In genomic region chr13:42080131-42080916, GRCm38 (mm10) we compare ENCODE assay signal across 23 mouse cellular contexts. TPM values are rescaled to one million over a fixed set of nuclear protein-coding genes. Genes with fewer than 3 reads are reported as not detected.
A peak's percentile ranks its signal among the peaks of the same experiment; 100 is the strongest.
DNase-seq lines count a peak whose midpoint lies in the region; ATAC-seq lines count a peak whose summit lies in the region.
"Had no signal": no experiment of that assay in that cellular context is flagged by ENCODE, and none has a peak within 500 bp of the region (broad histone marks: within the 10 kb centered on the region; RNA-seq: fewer than 3 reads in every experiment).

No protein-coding gene starts in this region.

- no peaks in the 10 kb centered on the region for H3K9me3 ChIP-seq in midbrain, embryonic 14.5 days (ENCODE audit: control insufficient read depth, low read length)
- H3K9me3 ChIP-seq in midbrain, embryonic 11.5 days (ENCODE audit: control insufficient read depth, low read length): no peaks in the 10 kb centered on the region
- H3K9me3 ChIP-seq: embryonic facial prominence, embryonic 15.5 days; forebrain, embryonic 15.5 days; heart, embryonic 10.5 days; hindbrain, embryonic 12.5 days had no signal

- 69% methylated on average over 10 of the region's 10 CpGs for WGBS in midbrain, embryonic 14.5 days
- 66% methylated on average over 10 of the region's 10 CpGs for WGBS in midbrain, embryonic 11.5 days

- H3K4me1 ChIP-seq in midbrain, embryonic 14.5 days (ENCODE audit: control insufficient read depth, insufficient read depth, low read length): no peaks in the 10 kb centered on the region
- H3K4me1 ChIP-seq in midbrain, embryonic 11.5 days (ENCODE audit: control insufficient read depth, insufficient read depth, low read length): no peaks in the 10 kb centered on the region
- H3K4me1 ChIP-seq: embryonic facial prominence, embryonic 15.5 days; forebrain, embryonic 15.5 days; hindbrain, embryonic 12.5 days had no signal

- H3K27me3 ChIP-seq in midbrain, embryonic 14.5 days (ENCODE audit: control insufficient read depth, insufficient read depth, low read length): no peaks in the 10 kb centered on the region
- no peaks in the 10 kb centered on the region for H3K27me3 ChIP-seq in midbrain, embryonic 11.5 days (ENCODE audit: control insufficient read depth, insufficient read depth, low read length)
- H3K27me3 ChIP-seq: embryonic facial prominence, embryonic 15.5 days; forebrain, embryonic 15.5 days; hindbrain, embryonic 12.5 days had no signal

- peak overlapping the region; percentile 52 for H3K27ac ChIP-seq in midbrain, embryonic 14.5 days (replicated peaks; ENCODE audit: low read depth, low read length)
- H3K27ac ChIP-seq in midbrain, embryonic 11.5 days (ENCODE audit: low read depth, low read length): no peak overlapping the region
- H3K27ac ChIP-seq: embryonic facial prominence, embryonic 15.5 days; forebrain, embryonic 15.5 days; gastrocnemius, adult 2 months; heart, embryonic 10.5 days; hindbrain, embryonic 12.5 days had no signal

- no peak overlapping the region for H3K9ac ChIP-seq in midbrain, embryonic 14.5 days (replicated peaks; ENCODE audit: low read length)
- no peak overlapping the region for H3K9ac ChIP-seq in midbrain, embryonic 11.5 days (ENCODE audit: low read length)
- H3K9ac ChIP-seq: embryonic facial prominence, embryonic 15.5 days; forebrain, embryonic 15.5 days; hindbrain, embryonic 12.5 days had no signal

- H3K36me3 ChIP-seq in midbrain, embryonic 14.5 days (ENCODE audit: control insufficient read depth, insufficient read depth, low read length): peaks cover 14% of the 10 kb centered on the region
- peaks cover 4% of the 10 kb centered on the region; the same call in 1 of the 2 replicates for H3K36me3 ChIP-seq in midbrain, embryonic 11.5 days (ENCODE audit: control insufficient read depth, insufficient read depth, low read length)
- H3K36me3 ChIP-seq: embryonic facial prominence, embryonic 15.5 days; forebrain, embryonic 15.5 days had no signal

- ATAC-seq in midbrain, embryonic 14.5 days (ENCODE audit: low FRiP score, low TSS enrichment): no peak
- ATAC-seq in midbrain, embryonic 11.5 days (ENCODE audit: low FRiP score): no peak
- peak; percentile 61 for ATAC-seq in megakaryocyte-erythroid progenitor cell, adult 5-6 weeks (replicated peaks; ENCODE audit: low FRiP score, low TSS enrichment, poor library complexity, severe bottlenecking)
- ATAC-seq: forebrain, embryonic 15.5 days; hindbrain, embryonic 16.5 days; inflammation-experienced regulatory T-cells, adult 6 months had no signal

- no peak overlapping the region for H3K4me2 ChIP-seq in midbrain, embryonic 14.5 days (ENCODE audit: low read length)
- no peak overlapping the region for H3K4me2 ChIP-seq in midbrain, embryonic 11.5 days
- H3K4me2 ChIP-seq: embryonic facial prominence, embryonic 15.5 days; forebrain, embryonic 15.5 days; hindbrain, embryonic 12.5 days had no signal

- H3K4me3 ChIP-seq in midbrain, embryonic 14.5 days (replicated peaks; ENCODE audit: low read depth, low read length): no peak overlapping the region
- H3K4me3 ChIP-seq in midbrain, embryonic 11.5 days (ENCODE audit: low read depth, low read length): no peak overlapping the region
- H3K4me3 ChIP-seq: embryonic facial prominence, embryonic 15.5 days; erythroblast, embryonic 14.5 days; forebrain, embryonic 15.5 days; gastrocnemius, adult 2 months; heart, embryonic 10.5 days; hindbrain, embryonic 12.5 days had no signal

- peak; percentile 24 for DNase-seq in adrenal gland, adult 2 months
- DNase-seq in adrenal gland, adult 18-20 months (ENCODE audit: low spot score in 2 of 2): no peak
- DNase-seq in heart, adult 11 months: peak; percentile 78
- DNase-seq in heart, adult 9 months (ENCODE audit: low spot score in 2 of 2): no peak
- DNase-seq in midbrain, embryonic 14.5 days: no peak
- no peak for DNase-seq in midbrain, embryonic 11.5 days (ENCODE audit: low spot score, missing footprints)
- no peak for DNase-seq in spleen, adult 12 weeks (ENCODE audit: low spot score)
- DNase-seq: adrenal gland, adult 8-10 months; adrenal gland, postnatal 36 days; cerebellum, adult 11-12 months; cerebellum, adult 9-10 months; gastrocnemius, adult 2 months; gastrocnemius, postnatal 25 days; heart, postnatal 10 days; heart, postnatal 4 days had no signal

RNA-seq across cellular contexts. Expression of gene Hivep1, which starts 28.5 kb away (rescaled TPM):
- 10 to 100 TPM; 25.7 to 34.4 TPM for total RNA-seq in adrenal gland, adult 2 months (2021)
- 17.8 and 21.8 TPM in 2 replicates for polyA plus RNA-seq in adrenal gland, adult 2 months (2012; rRNA removed)
- total RNA-seq in adrenal gland, adult 18-20 months (2021): 10 to 100 TPM; 21.4 to 22.3 TPM
- polyA plus RNA-seq in midbrain, embryonic 14.5 days (2014; fragmentation: Nextera tagmentation; extraction: Ambion mirVana): 18.7 and 22.9 TPM in 2 replicates
- polyA plus RNA-seq in midbrain, embryonic 11.5 days (2014; fragmentation: Nextera tagmentation; extraction: Ambion mirVana): 12.0 and 12.9 TPM in 2 replicates
- 38.6 and 51.5 TPM in 2 replicates for total RNA-seq in megakaryocyte-erythroid progenitor cell, adult 5-6 weeks (2014; fragmentation: Nextera tagmentation)
- total RNA-seq in megakaryocyte-erythroid progenitor cell, adult 5-6 weeks (2017): 12.3 and 27.0 TPM in 2 replicates

Comparison
In these comparisons a context has a peak if more than half of its experiments do, and no peak if none do; other contexts are left out.
1. DNase-seq: peak in adrenal gland, adult 2 months (single experiment) and heart, adult 11 months (single experiment); none in adrenal gland, adult 18-20 months (0 of 2), heart, adult 9 months (0 of 2), midbrain, embryonic 14.5 days (single experiment), midbrain, embryonic 11.5 days (single experiment) and spleen, adult 12 weeks (single experiment).